Mouse (Mus musculus) CD8-positive naive resting alpha-beta T cell, adult 2 months (primary cell): ENCODE results near the gene Kcnip1.

Experiments
- DNase-seq, 2 experiments: peaks; one replicate each; pipeline ENCODE4 v3.0.0; 2022; ENCODE audit warnings: low read depth in 2 of 2, low spot score in 2 of 2

Kcnip1 gene

DNA sequence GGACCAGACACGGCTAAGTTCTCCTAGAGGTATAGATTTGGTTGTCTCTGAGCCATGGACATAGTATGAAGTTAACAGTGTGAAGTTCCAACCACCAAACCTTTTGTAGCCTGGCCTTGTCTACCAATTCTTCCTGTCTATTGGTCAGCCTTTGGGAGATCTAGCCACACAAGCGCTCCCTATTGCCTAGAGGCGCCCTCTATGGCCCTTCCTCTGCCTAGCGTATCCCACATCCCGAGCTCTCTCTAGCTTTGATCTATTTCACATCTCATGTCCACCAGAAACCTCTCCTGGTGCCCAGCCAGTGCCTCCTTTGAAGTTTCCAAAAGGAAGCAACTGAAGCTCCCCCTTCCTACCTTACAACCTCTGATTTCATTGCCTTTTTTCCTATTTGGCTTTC is 147.0 kb downstream of the Kcnip1 start:
- no peak for DNase-seq

DNA sequence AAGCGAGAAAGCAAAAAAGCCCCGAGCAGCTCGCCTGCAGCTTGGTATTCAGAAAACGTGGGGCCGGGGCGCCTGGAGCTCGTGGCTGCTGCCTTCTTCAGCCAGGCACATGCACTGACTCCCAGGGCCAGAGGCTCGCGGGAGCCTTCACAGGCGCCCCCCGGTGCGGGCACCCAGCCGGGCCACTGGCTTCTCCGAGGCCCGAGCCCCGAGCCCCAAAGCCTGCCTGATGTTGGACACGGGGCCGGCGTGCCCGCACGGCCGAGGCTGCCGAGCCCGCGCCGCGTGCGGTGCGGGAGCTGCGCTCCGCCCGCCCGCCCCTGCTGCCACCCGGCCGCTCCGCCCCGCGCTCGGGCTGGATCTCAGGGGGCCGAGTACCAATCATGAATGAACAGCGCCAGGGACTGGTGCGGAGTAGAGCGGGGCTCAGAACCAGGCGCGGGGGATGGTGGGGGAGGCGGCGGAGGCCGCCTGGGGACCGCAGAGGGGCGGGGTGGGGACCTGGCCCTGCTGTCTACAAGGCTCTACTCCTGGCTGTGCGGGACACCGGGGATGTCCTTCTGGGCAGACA is 149.6 kb downstream of the Kcnip1 start:
- DNase-seq = no peak

DNA sequence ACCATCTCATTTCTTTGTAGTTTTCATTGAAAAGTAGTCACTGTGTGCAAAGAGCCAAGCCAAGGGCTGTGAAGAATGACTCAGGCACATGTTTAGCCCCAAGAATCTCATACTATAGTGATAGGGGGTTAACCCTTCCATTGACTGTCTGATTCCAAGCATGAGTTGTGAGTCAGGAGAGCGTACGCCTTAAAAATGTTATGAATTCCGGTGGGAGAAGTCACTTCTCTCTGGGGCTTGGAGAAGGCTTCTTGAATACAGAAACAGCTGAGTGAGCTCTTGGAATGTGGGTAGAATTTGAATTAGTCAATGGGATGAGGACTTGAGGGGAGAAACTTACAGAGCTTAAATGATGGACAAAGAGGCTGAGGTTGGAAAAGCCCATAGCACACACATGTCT is 153.9 kb downstream of the Kcnip1 start:
- DNase-seq = no peak

GRCm38 (mm10) chr11:33829774-33830173 is 163.2 kb downstream of the Kcnip1 start:
- no peak for DNase-seq

- no peak for DNase-seq
Observed at GRCm38 (mm10) chr11:33827829-33828206, 165.1 kb downstream of the Kcnip1 start.

GRCm38 (mm10) chr11:33827085-33827828 is 165.7 kb downstream of the Kcnip1 start:
- no peak for DNase-seq

GRCm38 (mm10) chr11:33824739-33825138 is 168.2 kb downstream of the Kcnip1 start:
- DNase-seq = no peak

DNA sequence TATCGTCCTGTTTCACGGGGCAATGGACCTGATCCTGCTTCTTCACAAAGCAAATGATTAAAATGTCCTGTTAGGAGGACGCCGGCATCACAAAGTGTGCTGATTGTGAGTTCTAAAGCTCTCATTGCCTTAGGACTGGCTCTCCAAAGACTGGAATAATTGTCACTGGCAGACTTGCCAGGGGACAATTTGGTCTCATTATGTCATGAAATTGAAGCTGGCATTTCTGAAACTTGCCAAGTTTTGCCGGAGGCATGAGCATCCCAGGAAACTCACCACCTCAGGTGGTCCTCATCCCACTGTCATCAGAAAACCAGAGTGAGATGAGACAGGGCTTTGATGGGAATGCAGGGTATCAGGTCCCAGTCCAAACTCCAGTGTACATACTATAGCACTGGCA is 171.6 kb downstream of the Kcnip1 start:
- no peak for DNase-seq

DNA sequence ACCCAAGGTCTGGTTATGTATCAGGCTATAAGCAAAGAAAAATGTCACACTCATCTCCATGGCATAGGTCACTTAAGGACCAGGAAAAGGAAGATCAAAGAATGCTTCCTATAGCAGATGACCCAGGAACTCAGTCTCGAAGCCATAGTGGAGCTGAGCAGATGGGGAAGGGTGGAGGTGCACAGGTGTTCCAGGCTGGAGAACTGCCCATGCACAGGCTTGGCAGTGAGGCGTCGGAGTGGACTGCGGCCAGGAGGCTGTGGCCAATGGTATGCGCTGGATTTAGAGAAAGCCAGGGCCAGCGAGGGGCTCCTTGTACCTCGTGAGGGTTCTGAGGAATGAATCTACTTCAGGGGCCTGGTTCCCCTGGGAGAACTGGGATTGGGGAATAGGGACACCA is 172.1 kb downstream of the Kcnip1 start:
- no peak for DNase-seq

DNA sequence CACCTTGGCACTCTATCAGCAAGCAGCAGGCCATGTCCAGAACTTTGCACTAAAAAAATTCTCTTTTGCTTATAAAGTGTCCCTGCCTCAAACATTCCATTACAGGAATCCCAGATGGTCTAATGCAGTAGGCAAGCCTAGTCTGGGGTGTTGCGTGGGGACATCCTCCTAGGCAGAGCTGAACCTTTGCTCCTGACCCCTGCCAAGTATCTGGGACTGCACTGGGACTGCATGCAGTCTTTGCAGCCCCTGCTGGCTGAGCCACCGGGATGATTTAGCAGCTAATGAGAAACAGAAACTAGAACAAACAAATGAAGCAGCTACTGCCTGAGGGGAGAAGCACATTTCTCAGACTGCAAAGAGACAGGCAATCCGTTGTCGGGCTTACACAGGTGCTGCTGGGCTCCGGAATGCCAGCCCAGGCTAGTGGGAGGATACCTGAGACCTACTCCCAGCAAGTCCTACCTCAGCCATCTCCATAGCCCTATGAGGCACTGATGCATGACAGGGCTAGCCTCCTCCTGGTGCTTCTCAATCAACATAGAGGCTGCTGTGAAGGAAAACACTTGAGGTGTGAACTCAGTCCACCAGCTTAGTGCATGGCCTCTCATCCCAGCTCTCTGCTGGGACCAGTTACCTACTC is 174.0 kb downstream of the Kcnip1 start:
- no peak for DNase-seq

- no peak for DNase-seq
Observed at GRCm38 (mm10) chr11:33816020-33816419, 176.9 kb downstream of the Kcnip1 start.

DNA sequence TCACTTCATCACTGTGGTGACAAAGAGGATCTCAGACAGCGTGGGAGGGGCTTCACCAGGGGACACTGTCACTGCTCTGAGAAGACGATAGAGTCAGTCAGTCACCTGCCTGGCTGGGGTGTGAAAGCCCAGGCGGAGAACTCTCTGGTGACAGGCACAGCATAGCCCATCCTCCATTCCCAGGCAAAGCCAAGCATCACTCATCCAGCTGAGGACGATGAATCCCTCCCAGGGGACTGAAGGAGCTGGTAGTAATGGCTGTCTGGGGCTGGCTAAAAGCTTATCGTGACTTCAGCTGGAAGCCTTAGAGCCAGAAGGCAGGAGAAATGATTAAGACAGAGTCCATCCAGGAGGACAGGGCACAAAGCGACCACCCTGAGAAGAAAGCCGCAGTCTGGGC is 182.8 kb downstream of the Kcnip1 start:
- no peak for DNase-seq

DNA sequence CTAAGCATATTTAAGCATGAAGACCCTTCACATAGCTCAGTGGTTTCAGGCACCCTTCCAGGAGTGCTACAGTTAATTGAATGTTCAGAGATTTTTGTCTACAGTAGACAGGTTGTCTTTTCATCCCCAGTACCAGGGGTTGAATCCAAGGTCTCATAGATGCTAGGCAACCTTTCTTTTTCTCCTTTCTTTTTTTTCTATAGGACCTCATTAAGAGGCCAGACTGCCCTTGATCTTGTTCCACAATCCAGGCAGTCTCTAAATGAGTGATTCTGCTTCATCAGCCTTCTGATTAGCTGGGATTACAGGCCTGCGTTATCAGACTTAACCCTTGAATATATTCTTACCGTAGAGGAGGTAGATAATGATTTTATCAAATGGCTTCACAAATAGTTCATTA is 189.9 kb downstream of the Kcnip1 start:
- DNase-seq = no peak

- no peak for DNase-seq
Observed at GRCm38 (mm10) chr11:33800436-33801088, 192.4 kb downstream of the Kcnip1 start.

GRCm38 (mm10) chr11:33799933-33800332 is 193.0 kb downstream of the Kcnip1 start:
- DNase-seq = no peak

GRCm38 (mm10) chr11:33798094-33798648 is 194.8 kb downstream of the Kcnip1 start:
- no peak for DNase-seq

DNA sequence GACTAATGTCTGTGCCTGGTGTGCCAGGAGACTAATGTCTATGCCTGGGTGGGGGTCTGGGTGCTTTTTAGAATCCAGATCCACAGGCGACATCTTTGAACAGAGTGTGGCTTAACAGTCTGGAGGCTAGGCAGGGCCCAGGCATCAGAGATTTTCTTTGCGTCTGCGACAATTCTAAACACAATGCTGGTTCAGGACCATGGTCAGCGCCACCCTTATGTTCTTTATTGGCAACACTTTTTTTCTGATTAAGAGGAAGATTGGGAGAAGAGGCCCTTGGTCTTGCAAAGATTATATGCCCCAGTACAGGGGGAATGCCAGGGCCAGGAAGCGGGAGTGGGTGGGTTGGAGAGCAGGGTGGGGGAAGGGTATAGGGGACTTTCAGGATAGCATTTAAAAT is 205.6 kb downstream of the Kcnip1 start:
- DNase-seq = no peak

- no peak for DNase-seq
Observed at GRCm38 (mm10) chr11:33786572-33786971, 206.4 kb downstream of the Kcnip1 start.

DNA sequence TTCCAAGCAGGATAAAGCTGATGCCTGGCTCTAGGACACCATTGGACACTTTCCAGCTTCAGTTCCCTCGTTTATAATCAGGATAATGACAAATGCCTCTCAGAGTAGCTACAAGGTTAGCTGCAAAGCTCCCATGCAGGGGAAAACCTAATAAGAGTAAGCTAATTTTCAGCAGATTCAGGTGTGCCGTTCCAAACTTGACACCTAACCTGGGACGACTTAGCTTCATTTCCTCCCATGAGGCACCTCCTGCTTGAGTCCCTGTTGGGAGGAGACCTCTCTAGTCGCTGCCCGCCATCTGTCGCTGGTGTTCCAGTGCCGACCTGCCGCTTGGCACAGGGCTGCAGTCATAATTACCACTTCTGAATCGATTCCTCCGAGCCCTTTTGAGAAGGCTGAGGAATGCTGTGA is 211.4 kb downstream of the Kcnip1 start:
- DNase-seq = no peak

DNA sequence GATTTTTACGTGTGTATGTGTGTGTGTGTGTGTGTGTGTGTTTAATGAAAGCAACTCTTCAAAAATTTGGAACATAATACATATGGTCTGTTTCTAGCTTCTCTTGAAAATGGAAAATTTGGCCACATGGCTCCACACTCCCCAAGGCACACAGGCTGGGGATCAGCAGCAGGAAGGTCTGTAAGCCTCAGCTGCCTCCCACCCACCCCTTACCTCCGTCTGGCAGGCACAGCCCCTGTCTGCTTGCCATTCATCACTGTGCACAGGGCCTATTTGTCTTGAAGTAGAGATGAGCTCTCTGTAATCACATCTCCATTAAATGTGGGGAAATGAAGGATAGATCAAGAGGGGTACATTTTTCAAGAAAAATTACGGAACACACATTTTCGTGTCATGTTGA is 212.7 kb downstream of the Kcnip1 start:
- no peak for DNase-seq

- no peak for DNase-seq
Observed at GRCm38 (mm10) chr11:33772615-33773141, 220.3 kb downstream of the Kcnip1 start.

DNA sequence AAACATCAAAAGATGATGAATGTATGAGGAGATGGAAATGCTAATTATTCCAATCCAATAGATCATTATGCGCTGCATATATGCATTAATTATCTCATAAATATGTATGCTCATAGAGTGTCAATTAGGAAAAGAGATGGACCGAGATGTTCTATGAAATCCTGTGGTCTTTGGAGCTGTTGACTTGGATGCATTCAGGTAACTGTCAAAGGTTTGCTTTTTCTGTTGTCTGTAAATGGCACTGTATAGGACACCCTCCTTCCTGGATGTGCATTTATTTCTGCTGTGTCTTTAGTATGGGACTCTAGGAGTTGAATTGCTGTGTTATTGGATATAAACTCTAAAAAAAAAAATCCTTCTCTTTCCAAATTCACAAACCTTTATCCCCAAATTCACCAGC is 220.9 kb downstream of the Kcnip1 start:
- no peak for DNase-seq
